Comparison of ENCODE assay signal across 12 mouse cellular contexts in the genomic region with DNA sequence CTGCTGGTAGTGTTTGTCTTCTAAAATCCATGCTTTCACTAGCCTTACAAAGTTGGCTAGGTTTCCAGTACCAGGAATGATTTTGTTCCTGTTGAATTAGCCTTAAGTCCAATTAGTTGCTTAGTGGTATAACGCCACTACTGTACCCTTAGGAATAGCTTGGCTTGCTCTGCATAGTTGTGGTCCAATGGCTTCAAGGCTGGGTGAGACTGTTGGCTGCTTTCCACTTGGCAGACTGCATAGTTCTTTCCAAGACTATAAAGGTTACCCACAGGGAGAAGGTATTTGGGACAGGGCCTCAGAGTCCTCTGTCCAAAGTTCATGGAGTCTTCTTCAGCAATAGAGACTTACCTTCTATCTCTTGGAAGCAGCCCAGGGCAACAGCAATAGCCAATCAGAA.
DNase-seq lines count a peak whose midpoint lies in the region; ATAC-seq lines count a peak whose summit lies in the region.
"Had no signal": no experiment of that assay in that cellular context is flagged by ENCODE, and none has a peak within 500 bp of the region (broad histone marks: within the 10 kb centered on the region; RNA-seq: fewer than 3 reads in every experiment).

No protein-coding gene starts in this region.

- no peak for ATAC-seq in forebrain, embryonic 14.5 days
- ATAC-seq in forebrain, embryonic 12.5 days (ENCODE audit: low FRiP score), result no peak
- ATAC-seq: midbrain, embryonic 13.5 days had no signal

- no peaks in the 10 kb centered on the region for H3K27me3 ChIP-seq in forebrain, embryonic 14.5 days (replicated peaks; ENCODE audit: control insufficient read depth, insufficient read depth, low read length)
- no peaks in the 10 kb centered on the region for H3K27me3 ChIP-seq in forebrain, embryonic 12.5 days
- H3K27me3 ChIP-seq: hindbrain, embryonic 12.5 days; midbrain, embryonic 13.5 days had no signal

- H3K4me3 ChIP-seq in forebrain, embryonic 14.5 days (ENCODE audit: low read depth, low read length), result no peak overlapping the region
- no peak overlapping the region for H3K4me3 ChIP-seq in forebrain, embryonic 12.5 days (replicated peaks)
- H3K4me3 ChIP-seq: hindbrain, embryonic 12.5 days; midbrain, embryonic 13.5 days had no signal

- H3K4me2 ChIP-seq in forebrain, embryonic 14.5 days (ENCODE audit: low read length), result no peak overlapping the region
- H3K4me2 ChIP-seq in forebrain, embryonic 12.5 days, result no peak overlapping the region
- H3K4me2 ChIP-seq: hindbrain, embryonic 12.5 days; midbrain, embryonic 13.5 days had no signal

- no peaks in the 10 kb centered on the region for H3K36me3 ChIP-seq in forebrain, embryonic 14.5 days (ENCODE audit: control insufficient read depth, insufficient read depth, low read length)
- H3K36me3 ChIP-seq in forebrain, embryonic 12.5 days (replicated peaks), result no peaks in the 10 kb centered on the region
- H3K36me3 ChIP-seq: hindbrain, embryonic 12.5 days; midbrain, embryonic 13.5 days had no signal

- no peaks in the 10 kb centered on the region for H3K9me3 ChIP-seq in forebrain, embryonic 14.5 days (replicated peaks; ENCODE audit: control insufficient read depth, low read length)
- H3K9me3 ChIP-seq in forebrain, embryonic 12.5 days, result no peaks in the 10 kb centered on the region
- H3K9me3 ChIP-seq: hindbrain, embryonic 12.5 days; midbrain, embryonic 13.5 days had no signal

- 63% methylated on average over 1 of the region's 1 CpGs for WGBS in forebrain, embryonic 14.5 days
- WGBS in forebrain, embryonic 12.5 days, result 96% methylated on average over 1 of the region's 1 CpGs

- intact Hi-C loops in left cerebral cortex, postnatal 36 days (cut with DNase I), result no loop called here

- peak; percentile 39 for DNase-seq in forebrain, embryonic 14.5 days (ENCODE audit: low spot score)
- DNase-seq in left cerebral cortex, adult 11 months (ENCODE audit: low spot score), result peak; percentile 1
- no peak for DNase-seq in left cerebral cortex, postnatal 36 days (ENCODE audit: low spot score in 2 of 2)
- DNase-seq in adrenal gland, postnatal 14 days, result peak; percentile 58
- peak; percentile 70 for DNase-seq in kidney, postnatal 10 days
- DNase-seq in retina, postnatal 1 day, result no peak
- DNase-seq in thymus, postnatal 4 days, result no peak
- DNase-seq: gastrocnemius, postnatal 10 days; lung, postnatal 10 days had no signal

- no peaks in the 10 kb centered on the region for H3K4me1 ChIP-seq in forebrain, embryonic 14.5 days (ENCODE audit: control insufficient read depth, insufficient read depth, low read length)
- H3K4me1 ChIP-seq in forebrain, embryonic 12.5 days, result no peaks in the 10 kb centered on the region

- no peak overlapping the region for H3K27ac ChIP-seq in forebrain, embryonic 14.5 days (ENCODE audit: low read depth, low read length)
- no peak overlapping the region for H3K27ac ChIP-seq in forebrain, embryonic 12.5 days
- H3K27ac ChIP-seq: hindbrain, embryonic 12.5 days; midbrain, embryonic 13.5 days had no signal

- no peak overlapping the region for H3K9ac ChIP-seq in forebrain, embryonic 14.5 days (ENCODE audit: low read length)
- H3K9ac ChIP-seq in forebrain, embryonic 12.5 days, result no peak overlapping the region
- H3K9ac ChIP-seq: hindbrain, embryonic 12.5 days; midbrain, embryonic 13.5 days had no signal

Comparison
In these comparisons a context has a peak if more than half of its experiments do, and no peak if none do; other contexts are left out.
1. DNase-seq: peak in forebrain, embryonic 14.5 days (single experiment), left cerebral cortex, adult 11 months (single experiment), adrenal gland, postnatal 14 days (single experiment) and kidney, postnatal 10 days (single experiment); none in left cerebral cortex, postnatal 36 days (0 of 2), retina, postnatal 1 day (single experiment) and thymus, postnatal 4 days (single experiment).